Mouse (Mus musculus) ES-E14 (cell line): Measurements from ENCODE around the gene Inppl1.

ENCODE experiments used
- HCFC1 ChIP-seq: IDR thresholded peaks from 2 replicates; pipeline ENCODE4 v1.6.1; 2012; ENCODE audit warnings: low read length, inconsistent platforms, borderline replicate concordance; ENCODE audit not compliant: insufficient read depth
- MAFK ChIP-seq: IDR thresholded peaks from 2 replicates; pipeline ENCODE4 v1.6.1; 2014; ENCODE audit warnings: mild to moderate bottlenecking, low read depth, low read length, inconsistent platforms; ENCODE audit not compliant: insufficient read depth

- TF ChIP-seq MAFK, result no peak
- TF ChIP-seq HCFC1, result no peak
Measured at GRCm38 (mm10) chr7:101882413-101883154, 44.6 kb upstream of the Inppl1 start.
